Mouse (Mus musculus): ENCODE results near the gene Atg4d. TPM values are rescaled to one million over a fixed set of nuclear protein-coding genes. Genes with fewer than 3 reads are reported as not detected.

The Atg4d gene
- polyA plus RNA-seq, 1 experiment, result 27.5 TPM

GRCm38 (mm10) chr9:21275013-21275710, 10.1 kb downstream of the Atg4d start:
- H3K27me3 ChIP-seq (ENCODE audit: control insufficient read depth, insufficient read depth, low read length), result no peaks in the 10 kb centered on the region
- no peak for TF ChIP-seq CTCF (IDR thresholded peaks at IDR 0.05; ENCODE audit: control insufficient read depth, insufficient read depth, insufficient replicate concordance, low read depth, low read length)
- TF ChIP-seq POLR2A (IDR thresholded peaks at IDR 0.05; ENCODE audit: control insufficient read depth, low read depth, low read length), result no peak
- no peaks in the 10 kb centered on the region; the same call in none of the 2 replicates for H3K36me3 ChIP-seq (ENCODE audit: control insufficient read depth, insufficient read depth, low read length)
- H3K27ac ChIP-seq (ENCODE audit: control insufficient read depth, insufficient read depth, low read depth, low read length), result no peak overlapping the region
- H3K4me3 ChIP-seq (ENCODE audit: control insufficient read depth, low read depth, low read length), result no peak overlapping the region
- no peaks in the 10 kb centered on the region; the same call in 1 of the 2 replicates for H3K4me1 ChIP-seq (ENCODE audit: control insufficient read depth, insufficient read depth, low read length)

- TF ChIP-seq CTCF (IDR thresholded peaks at IDR 0.05; ENCODE audit: control insufficient read depth, insufficient read depth, insufficient replicate concordance, low read depth, low read length), result no peak
- TF ChIP-seq POLR2A (IDR thresholded peaks at IDR 0.05; ENCODE audit: control insufficient read depth, low read depth, low read length), result no peak
- no peak overlapping the region for H3K27ac ChIP-seq (ENCODE audit: control insufficient read depth, insufficient read depth, low read depth, low read length)
- H3K4me3 ChIP-seq (ENCODE audit: control insufficient read depth, low read depth, low read length), result no peak overlapping the region
- H3K27me3 ChIP-seq (ENCODE audit: control insufficient read depth, insufficient read depth, low read length), result no peaks in the 10 kb centered on the region
- no peaks in the 10 kb centered on the region; the same call in 1 of the 2 replicates for H3K4me1 ChIP-seq (ENCODE audit: control insufficient read depth, insufficient read depth, low read length)
- H3K36me3 ChIP-seq (ENCODE audit: control insufficient read depth, insufficient read depth, low read length), result no peaks in the 10 kb centered on the region; the same call in none of the 2 replicates
Measured at GRCm38 (mm10) chr9:21275727-21276126, 10.6 kb downstream of the Atg4d start.

- Histone ChIP-seq H3K27ac (ENCODE audit: control insufficient read depth, insufficient read depth, low read depth, low read length) (no peak overlapping the region), H3K27me3 (ENCODE audit: control insufficient read depth, insufficient read depth, low read length) (no peaks in the 10 kb centered on the region), H3K36me3 (ENCODE audit: control insufficient read depth, insufficient read depth, low read length) (no peaks in the 10 kb centered on the region; the same call in none of the 2 replicates), H3K4me3 (ENCODE audit: control insufficient read depth, low read depth, low read length) (no peak overlapping the region), H3K4me1 (ENCODE audit: control insufficient read depth, insufficient read depth, low read length) (no peaks in the 10 kb centered on the region; the same call in 1 of the 2 replicates)
- TF ChIP-seq POLR2A (IDR thresholded peaks at IDR 0.05; ENCODE audit: control insufficient read depth, low read depth, low read length), result no peak
- no peak for TF ChIP-seq CTCF (IDR thresholded peaks at IDR 0.05; ENCODE audit: control insufficient read depth, insufficient read depth, insufficient replicate concordance, low read depth, low read length)
Measured at GRCm38 (mm10) chr9:21276307-21276706, 11.2 kb downstream of the Atg4d start.

GRCm38 (mm10) chr9:21277776-21278175, 12.7 kb downstream of the Atg4d start:
- Histone ChIP-seq H3K27ac (ENCODE audit: control insufficient read depth, insufficient read depth, low read depth, low read length) (no peak overlapping the region), H3K27me3 (ENCODE audit: control insufficient read depth, insufficient read depth, low read length) (no peaks in the 10 kb centered on the region), H3K4me3 (ENCODE audit: control insufficient read depth, low read depth, low read length) (no peak overlapping the region), H3K36me3 (ENCODE audit: control insufficient read depth, insufficient read depth, low read length) (peaks cover 1% of the 10 kb centered on the region), H3K4me1 (ENCODE audit: control insufficient read depth, insufficient read depth, low read length) (no peaks in the 10 kb centered on the region; the same call in 1 of the 2 replicates)
- TF ChIP-seq POLR2A (IDR thresholded peaks at IDR 0.05; ENCODE audit: control insufficient read depth, low read depth, low read length) (no peak), CTCF (IDR thresholded peaks at IDR 0.05; ENCODE audit: control insufficient read depth, insufficient read depth, insufficient replicate concordance, low read depth, low read length) (no peak)

GRCm38 (mm10) chr9:21283591-21283990, 18.5 kb downstream of the Atg4d start:
- Histone ChIP-seq H3K4me1 (ENCODE audit: control insufficient read depth, insufficient read depth, low read length) (peaks cover 9% of the 10 kb centered on the region), H3K36me3 (ENCODE audit: control insufficient read depth, insufficient read depth, low read length) (peaks cover 1% of the 10 kb centered on the region)
- TF ChIP-seq POLR2A (IDR thresholded peaks at IDR 0.05; ENCODE audit: control insufficient read depth, low read depth, low read length) (no peak), CTCF (IDR thresholded peaks at IDR 0.05; ENCODE audit: control insufficient read depth, insufficient read depth, insufficient replicate concordance, low read depth, low read length) (no peak)

GRCm38 (mm10) chr9:21283994-21284393, 18.9 kb downstream of the Atg4d start:
- no peak overlapping the region for H3K4me3 ChIP-seq (ENCODE audit: control insufficient read depth, low read depth, low read length)
- H3K36me3 ChIP-seq (ENCODE audit: control insufficient read depth, insufficient read depth, low read length), result peaks cover 1% of the 10 kb centered on the region
- H3K27ac ChIP-seq (ENCODE audit: control insufficient read depth, insufficient read depth, low read depth, low read length), result no peak overlapping the region
- no peak for TF ChIP-seq CTCF (IDR thresholded peaks at IDR 0.05; ENCODE audit: control insufficient read depth, insufficient read depth, insufficient replicate concordance, low read depth, low read length)
- TF ChIP-seq POLR2A (IDR thresholded peaks at IDR 0.05; ENCODE audit: control insufficient read depth, low read depth, low read length), result no peak
- H3K27me3 ChIP-seq (ENCODE audit: control insufficient read depth, insufficient read depth, low read length), result no peaks in the 10 kb centered on the region
- peaks cover 13% of the 10 kb centered on the region for H3K4me1 ChIP-seq (ENCODE audit: control insufficient read depth, insufficient read depth, low read length)

More at GRCm38 (mm10) chr9:21283591-21283990, 18.5 kb downstream of the Atg4d start:
- H3K27me3 ChIP-seq (ENCODE audit: control insufficient read depth, insufficient read depth, low read length), result no peaks in the 10 kb centered on the region
- H3K27ac ChIP-seq (ENCODE audit: control insufficient read depth, insufficient read depth, low read depth, low read length), result no peak overlapping the region
- H3K4me3 ChIP-seq (ENCODE audit: control insufficient read depth, low read depth, low read length), result no peak overlapping the region

- Histone ChIP-seq H3K27ac (ENCODE audit: control insufficient read depth, insufficient read depth, low read depth, low read length) (no peak overlapping the region; the same call in 1 of the 2 replicates), H3K4me3 (ENCODE audit: control insufficient read depth, low read depth, low read length) (peak overlapping the region; percentile 16), H3K4me1 (ENCODE audit: control insufficient read depth, insufficient read depth, low read length) (peaks cover 21% of the 10 kb centered on the region), H3K27me3 (ENCODE audit: control insufficient read depth, insufficient read depth, low read length) (no peaks in the 10 kb centered on the region), H3K36me3 (ENCODE audit: control insufficient read depth, insufficient read depth, low read length) (peaks cover 1% of the 10 kb centered on the region; the same call in 1 of the 2 replicates)
- TF ChIP-seq CTCF (IDR thresholded peaks at IDR 0.05; ENCODE audit: control insufficient read depth, insufficient read depth, insufficient replicate concordance, low read depth, low read length), result no peak
- TF ChIP-seq POLR2A (IDR thresholded peaks at IDR 0.05; ENCODE audit: control insufficient read depth, low read depth, low read length), result no peak
Measured at GRCm38 (mm10) chr9:21286753-21287152, 21.7 kb downstream of the Atg4d start.
